Mouse (Mus musculus) left cerebral cortex, adult 2 months (tissue): ENCODE measurements at regions not wholly inside any gene's neighbourhood (a gene's known extent, or its start where the extent isn't known, plus 50 kb on each side); places are given as distances from the start of the nearest gene placed in this dataset.

Experiments used
- DNase-seq, 2 experiments: peaks; one replicate each; pipeline ENCODE4 v3.0.0; 2021 to 2022; ENCODE audit warnings: low spot score in 2 of 2, mixed read lengths in 1 of 2; ENCODE audit errors: extremely low spot score in 1 of 2
- H3K27ac ChIP-seq: fragments of 200-600 bp; 2 replicates; pipeline ENCODE4 v1.8.1; 2022
- H3K4me3 ChIP-seq: fragments of 200-600 bp; 2 replicates; pipeline ENCODE4 v1.8.1; 2022
- CTCF ChIP-seq: fragments of 200-600 bp; IDR thresholded peaks from 2 replicates; pipeline ENCODE4 v1.8.1; 2022; ENCODE audit warnings: antibody characterized with exemption, mild to moderate bottlenecking, moderate library complexity
- intact Hi-C: fragments of 180-260 bp; cut with DNase I; formaldehyde crosslinking; loops from one replicate; pipeline ENCODE4 v1.15.1; 2025

DNA sequence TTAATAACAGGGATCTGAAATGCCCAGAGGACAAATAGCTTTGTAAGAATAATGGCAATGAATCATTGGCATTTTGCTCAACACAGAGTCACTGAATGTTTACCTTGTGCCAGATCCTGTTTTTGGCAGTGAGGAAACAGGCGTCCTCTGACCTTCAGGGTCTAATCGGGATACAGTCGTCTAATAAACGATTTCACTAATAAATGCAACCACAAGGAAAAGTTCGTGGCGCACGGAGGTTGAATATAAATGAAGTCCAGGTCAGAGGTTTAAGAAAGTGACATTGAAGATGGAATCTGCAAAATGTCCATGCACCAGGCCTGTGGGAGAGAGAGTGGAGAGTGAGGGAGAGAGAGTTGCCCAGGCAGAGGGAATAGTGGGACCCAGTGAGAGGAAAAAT lies 387.5 kb downstream of the 1810013L24Rik start:
- intact Hi-C loops: no loop called here
- Histone ChIP-seq H3K4me3 (no peak overlapping the region), H3K27ac (no peak overlapping the region)
- no peak for DNase-seq
- no peak for TF ChIP-seq CTCF

DNA sequence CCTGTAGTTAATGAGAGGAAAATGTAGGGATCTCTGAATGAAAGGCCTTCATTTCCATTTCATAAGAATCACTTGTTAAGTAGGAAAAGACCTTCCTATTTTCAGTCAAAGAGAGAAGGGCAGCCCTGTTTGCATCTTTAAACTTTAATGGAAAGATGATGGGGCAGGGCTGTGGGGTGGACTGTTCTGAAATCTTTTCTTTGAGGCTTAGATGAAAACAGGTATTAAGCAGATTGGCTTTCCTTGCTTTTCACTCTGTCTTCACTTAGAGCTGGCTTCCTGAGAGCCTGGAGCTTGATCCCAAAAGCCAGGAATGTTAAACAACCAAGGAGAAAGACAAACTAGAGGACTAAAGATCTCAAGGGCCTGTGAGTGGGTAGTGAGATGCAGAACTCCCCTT lies 400.3 kb downstream of the 1810013L24Rik start:
- intact Hi-C loops: no loop called here
- Histone ChIP-seq H3K4me3 (no peak overlapping the region), H3K27ac (no peak overlapping the region)
- no peak for DNase-seq
- TF ChIP-seq CTCF: no peak

DNA sequence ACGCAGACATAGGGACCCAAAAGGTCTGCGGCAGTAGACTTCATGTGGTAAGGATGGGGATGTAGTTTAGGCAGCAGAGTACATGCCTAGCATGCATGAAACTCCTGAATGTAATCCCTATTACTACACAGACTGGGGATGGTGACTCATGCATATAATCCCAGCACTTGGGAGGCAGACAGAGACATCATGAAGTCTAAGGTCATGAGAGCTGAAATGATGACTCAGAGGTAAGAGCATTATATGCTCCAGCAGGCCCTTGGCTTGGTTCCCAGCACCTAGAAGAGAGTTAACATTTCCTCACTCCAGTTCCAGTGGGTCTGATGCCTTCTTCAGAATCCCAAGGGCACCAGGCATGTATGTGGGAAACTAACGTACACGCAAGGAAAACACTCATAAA lies 412.2 kb downstream of the 1810013L24Rik start:
- intact Hi-C loops: no loop called here
- no peak overlapping the region for H3K27ac ChIP-seq
- no peak overlapping the region for H3K4me3 ChIP-seq
- DNase-seq: no peak
- TF ChIP-seq CTCF: no peak

DNA sequence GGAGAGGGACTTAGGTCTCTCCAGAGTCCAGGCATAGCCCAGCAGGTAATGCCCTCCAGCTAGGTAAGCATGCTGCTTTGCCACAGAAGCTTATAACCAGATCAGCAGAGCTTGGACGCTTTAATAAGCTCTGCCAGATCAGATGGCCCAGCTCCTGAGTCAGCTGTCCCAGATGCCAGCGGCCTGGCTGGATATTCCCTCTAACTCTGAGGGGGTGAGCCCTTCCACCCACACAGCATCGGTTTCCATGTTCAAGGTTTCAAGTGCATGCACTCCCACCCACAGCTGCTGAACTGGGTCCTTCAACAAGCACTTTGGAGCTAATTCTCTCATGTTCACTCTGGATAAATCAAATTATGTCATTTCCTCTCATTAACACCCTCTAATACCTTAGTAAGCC lies 417.3 kb downstream of the 1810013L24Rik start:
- H3K27ac ChIP-seq: no peak overlapping the region
- intact Hi-C loops: no loop called here
- H3K4me3 ChIP-seq: no peak overlapping the region
- TF ChIP-seq CTCF: no peak
- DNase-seq: no peak

DNA sequence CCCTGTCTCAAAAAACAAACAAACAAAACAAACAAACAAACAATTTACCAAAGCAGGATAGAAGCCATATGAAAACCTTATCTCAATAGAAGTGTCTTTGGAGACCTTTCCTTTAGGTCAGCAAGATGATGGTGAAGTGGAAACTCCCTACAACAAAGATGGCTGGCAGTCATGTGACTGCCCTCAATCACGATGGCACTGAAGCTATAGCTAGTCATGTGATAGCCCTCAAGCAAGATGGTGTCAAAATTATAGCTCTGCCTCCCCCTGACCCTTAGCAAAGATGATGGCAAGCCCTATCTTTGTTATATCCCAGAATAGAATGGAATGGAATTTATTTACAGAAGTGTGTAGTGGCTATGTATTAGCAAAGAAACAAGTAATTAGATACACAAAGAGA lies 423.2 kb downstream of the 1810013L24Rik start:
- H3K4me3 ChIP-seq: no peak overlapping the region
- intact Hi-C loops: no loop called here
- no peak for DNase-seq
- H3K27ac ChIP-seq: no peak overlapping the region
- no peak for TF ChIP-seq CTCF

DNA sequence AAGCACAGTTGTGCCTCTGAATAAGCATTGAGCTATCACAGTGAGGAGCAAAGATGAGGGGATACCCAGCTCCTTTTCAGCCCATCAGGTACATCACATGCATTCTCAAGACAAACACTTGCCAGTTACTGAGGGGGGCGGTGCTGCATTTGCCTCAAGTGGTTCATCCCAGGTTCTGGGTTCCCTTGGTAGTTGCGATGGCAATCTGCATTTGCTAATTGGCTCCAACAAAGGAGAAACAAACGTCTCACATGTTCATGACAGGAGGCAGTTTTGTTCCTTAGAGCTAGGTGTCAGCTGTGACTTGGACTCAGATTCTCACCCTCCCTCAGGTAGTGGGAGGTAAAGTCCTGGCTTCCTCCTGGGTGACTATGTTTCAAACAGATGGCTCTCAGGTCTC lies 425.5 kb downstream of the 1810013L24Rik start:
- DNase-seq: no peak

DNA sequence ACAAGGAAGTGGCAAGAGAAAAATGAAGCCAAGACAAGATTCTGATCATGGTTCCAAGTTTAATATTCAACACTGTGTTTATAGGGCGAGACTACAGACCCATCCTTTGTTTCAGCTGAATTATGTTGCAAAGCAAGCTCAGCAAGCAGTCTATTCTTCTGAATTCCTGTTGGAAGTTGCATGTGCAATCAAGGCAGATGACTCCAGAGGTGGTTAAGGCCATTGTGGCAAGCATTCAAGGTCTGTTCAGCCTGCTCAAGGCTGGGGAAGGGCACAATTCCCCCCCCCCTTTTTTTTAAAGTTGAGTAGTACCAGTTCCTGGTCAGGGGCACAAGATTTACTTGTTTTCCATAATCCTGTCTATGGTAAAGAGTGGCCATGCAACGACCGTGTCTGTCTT lies 431.1 kb downstream of the 1810013L24Rik start:
- intact Hi-C loops: no loop called here

More for the DNA sequence above, 425.5 kb downstream of the 1810013L24Rik start:
- Histone ChIP-seq H3K4me3 (no peak overlapping the region), H3K27ac (0 out of 2 replicates have a peak overlapping the region, but pooled peaks have one; percentile 19)
- TF ChIP-seq CTCF: no peak
- intact Hi-C loops: no loop called here

DNA sequence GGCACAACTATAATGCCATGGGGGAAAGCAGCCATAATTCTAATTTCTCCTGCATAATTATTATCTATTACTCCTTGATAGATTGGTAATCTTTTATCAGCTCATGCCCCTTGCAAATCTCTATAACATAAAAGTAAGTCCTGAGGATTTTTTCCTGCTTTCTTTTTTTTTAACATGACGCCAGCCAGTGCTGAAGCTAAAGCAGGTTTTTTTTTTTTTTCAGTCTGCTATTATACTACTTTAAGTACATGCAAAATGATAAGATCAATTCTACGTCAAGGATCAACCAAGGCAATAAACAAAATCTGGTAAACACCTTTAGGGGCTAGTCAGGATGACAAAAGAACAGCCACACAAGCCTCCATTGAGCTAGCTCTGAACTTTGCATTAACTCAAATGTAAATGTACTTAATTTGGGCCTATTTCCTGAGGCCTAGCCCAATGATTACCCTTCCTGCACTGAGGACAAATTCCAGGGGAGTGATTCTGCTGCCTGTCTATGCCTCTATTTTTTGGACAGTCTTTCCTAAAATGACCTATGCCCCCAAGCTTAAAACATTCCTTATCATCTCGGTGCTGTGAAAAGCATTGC lies 434.8 kb downstream of the 1810013L24Rik start:
- H3K4me3 ChIP-seq: no peak overlapping the region
- H3K27ac ChIP-seq: no peak overlapping the region
- intact Hi-C loops: no loop called here
- DNase-seq: no peak
- TF ChIP-seq CTCF: no peak

More for the DNA sequence above, 431.1 kb downstream of the 1810013L24Rik start:
- no peak for TF ChIP-seq CTCF
- Histone ChIP-seq H3K4me3 (no peak overlapping the region), H3K27ac (no peak overlapping the region)
- DNase-seq: no peak

DNA sequence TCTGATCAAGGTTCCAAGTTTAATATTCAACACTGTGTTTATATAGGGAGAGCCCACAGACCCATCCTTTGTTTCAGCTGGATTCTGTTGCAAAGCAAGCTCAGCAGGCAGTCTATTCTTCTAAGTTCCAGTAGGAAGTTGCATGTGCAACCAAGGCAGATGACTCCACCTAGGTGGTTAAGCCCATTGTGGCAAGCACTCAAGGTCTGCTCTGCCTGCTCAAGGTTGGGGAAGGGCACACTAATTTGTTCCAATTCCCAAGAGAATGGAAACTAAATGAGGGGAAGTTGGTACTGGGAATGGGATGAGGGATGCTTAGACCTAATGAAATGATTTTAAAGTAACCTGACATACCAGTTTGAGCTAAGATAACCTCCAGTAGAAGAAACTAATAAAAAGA lies 437.3 kb downstream of the 1810013L24Rik start:
- intact Hi-C loops: no loop called here
- no peak overlapping the region for H3K4me3 ChIP-seq
- TF ChIP-seq CTCF: no peak
- H3K27ac ChIP-seq: no peak overlapping the region
- DNase-seq: no peak

DNA sequence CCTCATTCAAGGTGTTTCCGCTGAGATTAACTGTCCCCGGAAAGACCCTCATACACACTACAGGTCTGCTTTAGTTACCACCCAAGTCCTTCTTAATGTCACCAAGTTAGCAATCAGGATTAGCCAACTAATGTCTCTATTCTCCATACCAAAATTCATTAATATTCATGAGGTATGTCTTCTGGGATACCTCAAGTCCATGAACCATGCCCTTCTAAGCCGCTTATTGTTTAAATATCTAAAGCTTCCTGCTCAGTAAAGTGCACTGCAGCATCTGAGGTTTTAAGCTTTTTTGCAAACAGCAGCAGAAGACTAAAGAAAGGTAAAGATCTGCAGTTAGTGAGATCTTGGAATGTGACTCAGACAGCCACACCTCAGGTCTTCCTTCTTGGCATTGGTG lies 440.2 kb downstream of the 1810013L24Rik start:
- no peak for TF ChIP-seq CTCF
- DNase-seq: no peak
- Histone ChIP-seq H3K4me3 (no peak overlapping the region), H3K27ac (no peak overlapping the region)
- intact Hi-C loops: loop anchor here (10.0 kb wide), 1 partner anchor 725 kb away; the partner anchor contains the start of gene Grin2a

DNA sequence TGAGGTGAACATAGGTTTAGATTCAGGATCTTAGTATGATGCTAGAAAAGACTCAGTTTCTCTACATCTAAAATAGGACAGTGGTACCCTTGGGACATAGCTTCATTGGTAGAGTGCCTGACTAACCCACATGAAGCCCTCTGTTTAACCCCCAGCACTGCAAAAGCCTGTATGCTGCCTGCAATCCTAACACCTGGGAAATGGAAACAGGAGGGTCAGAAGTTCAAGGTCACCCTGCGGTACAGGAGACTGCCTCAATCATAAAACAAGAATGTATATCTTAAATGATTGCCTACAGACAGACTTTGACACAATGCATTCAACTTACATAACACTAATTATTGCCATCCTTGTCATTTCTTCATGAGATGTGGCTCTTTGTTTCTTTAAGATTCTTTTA lies 440.8 kb downstream of the 1810013L24Rik start:
- Histone ChIP-seq H3K4me3 (no peak overlapping the region), H3K27ac (no peak overlapping the region)
- no peak for DNase-seq
- no peak for TF ChIP-seq CTCF
- intact Hi-C loops: loop anchor here (10.0 kb wide), 1 partner anchor 724 kb away; the partner anchor contains the start of gene Grin2a

DNA sequence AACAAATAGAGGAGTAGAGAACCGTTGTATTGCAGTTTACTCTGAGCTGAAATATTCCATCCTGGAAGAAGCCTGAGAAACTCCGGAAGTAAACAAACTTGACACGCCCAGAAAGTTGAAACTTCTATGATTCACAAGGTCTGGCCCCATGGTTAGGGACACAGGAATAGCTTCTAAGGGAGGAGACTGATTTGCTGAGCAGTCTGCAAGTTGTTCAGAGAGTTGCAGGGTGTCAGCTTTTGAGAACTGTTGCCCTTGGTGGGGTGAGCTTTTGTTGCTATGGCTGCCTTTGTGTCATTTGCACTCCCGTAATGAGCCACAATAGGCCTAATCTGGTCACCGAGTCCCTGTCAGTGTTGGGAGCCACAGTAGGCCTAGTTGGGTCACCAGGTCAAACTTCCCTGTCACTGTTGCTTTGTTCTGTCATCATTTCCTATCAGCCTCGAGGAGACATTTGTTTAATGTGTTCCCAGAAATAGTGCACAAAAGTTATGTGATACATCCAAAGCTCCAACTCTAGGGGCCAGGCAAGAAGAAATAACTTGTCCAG lies 443.9 kb downstream of the 1810013L24Rik start:
- intact Hi-C loops: loop anchor here (1.0 to 10.0 kb wide), 2 partner anchors 266 to 721 kb away; partner anchors contain the start of gene Grin2a
- no peak for DNase-seq
- Histone ChIP-seq H3K27ac (peak overlapping the region; percentile 70; the same call in 1 of the 2 replicates), H3K4me3 (no peak overlapping the region)
- no peak for TF ChIP-seq CTCF
